Mouse (Mus musculus) cerebellum, adult (tissue): ENCODE measurements at regions not wholly inside any gene's neighbourhood (a gene's known extent, or its start where the extent isn't known, plus 50 kb on each side); places are given as distances from the start of the nearest gene placed in this dataset.

Source experiments
- ATAC-seq: cut with Nextera tagmentation; 2 replicates; pipeline ENCODE4 v1.9.2; 2017; ENCODE audit warnings: mild to moderate bottlenecking, moderate library complexity, mixed read lengths; ENCODE audit not compliant: insufficient number of reproducible peaks, low FRiP score, low TSS enrichment

GRCm38 (mm10) chr8:127964801-127965200 lies 393.6 kb upstream of the Nrp1 start:
- no peak for ATAC-seq

- no peak for ATAC-seq
Measured at GRCm38 (mm10) chr8:127965341-127965740, 393.1 kb upstream of the Nrp1 start.

- ATAC-seq: no peak
Measured at GRCm38 (mm10) chr8:127968026-127968425, 390.4 kb upstream of the Nrp1 start.

- no peak for ATAC-seq
Measured at GRCm38 (mm10) chr8:127973194-127973593, 385.2 kb upstream of the Nrp1 start.

GRCm38 (mm10) chr8:127977746-127978145 lies 380.7 kb upstream of the Nrp1 start:
- ATAC-seq: no peak

- no peak for ATAC-seq
Measured at GRCm38 (mm10) chr8:127979180-127980030, 379.0 kb upstream of the Nrp1 start.

GRCm38 (mm10) chr8:127982165-127982564 lies 376.2 kb upstream of the Nrp1 start:
- ATAC-seq: no peak

GRCm38 (mm10) chr8:127985616-127986015 lies 372.8 kb upstream of the Nrp1 start:
- ATAC-seq: peak; percentile 51; the same call in 1 of the 2 replicates

- ATAC-seq: no peak
Measured at GRCm38 (mm10) chr8:127988887-127989286, 369.5 kb upstream of the Nrp1 start.

- no peak for ATAC-seq
Measured at GRCm38 (mm10) chr8:127994898-127995297, 363.5 kb upstream of the Nrp1 start.

- ATAC-seq: no peak
Measured at GRCm38 (mm10) chr8:127995490-127995889, 362.9 kb upstream of the Nrp1 start.

- ATAC-seq: no peak
Measured at GRCm38 (mm10) chr8:128002386-128002785, 356.0 kb upstream of the Nrp1 start.

- no peak for ATAC-seq
Measured at GRCm38 (mm10) chr8:128002806-128003205, 355.6 kb upstream of the Nrp1 start.

GRCm38 (mm10) chr8:128003385-128003784 lies 355.0 kb upstream of the Nrp1 start:
- no peak for ATAC-seq

GRCm38 (mm10) chr8:128003881-128004286 lies 354.5 kb upstream of the Nrp1 start:
- no peak for ATAC-seq

GRCm38 (mm10) chr8:128009393-128010010 lies 348.9 kb upstream of the Nrp1 start:
- no peak for ATAC-seq

GRCm38 (mm10) chr8:128017171-128017570 lies 341.2 kb upstream of the Nrp1 start:
- no peak for ATAC-seq

- no peak for ATAC-seq
Measured at GRCm38 (mm10) chr8:128023661-128024060, 334.7 kb upstream of the Nrp1 start.

GRCm38 (mm10) chr8:128024774-128025222 lies 333.6 kb upstream of the Nrp1 start:
- no peak for ATAC-seq

- ATAC-seq: peak; percentile 47; the same call in 1 of the 2 replicates
Measured at GRCm38 (mm10) chr8:128025251-128025856, 333.1 kb upstream of the Nrp1 start.

GRCm38 (mm10) chr8:128026981-128027380 lies 331.4 kb upstream of the Nrp1 start:
- ATAC-seq: no peak
